Mouse (Mus musculus) urinary bladder, postnatal 14 days (tissue): ENCODE measurements at regions not wholly inside any gene's neighbourhood (a gene's known extent, or its start where the extent isn't known, plus 50 kb on each side); places are given as distances from the start of the nearest gene placed in this dataset.
"Not testable (repeated sequence)": the region's sequence is repeated elsewhere in the genome, so short reads cannot be mapped to it uniquely, and the experiment has no call there.

ENCODE experiments used
- DNase-seq: peaks from one replicate; pipeline ENCODE4 v3.0.0; 2021; ENCODE audit warnings: low spot score

GRCm38 (mm10) chr10:119146342-119146741 is 93.5 kb downstream of the Cand1 start:
- no peak for DNase-seq

DNA sequence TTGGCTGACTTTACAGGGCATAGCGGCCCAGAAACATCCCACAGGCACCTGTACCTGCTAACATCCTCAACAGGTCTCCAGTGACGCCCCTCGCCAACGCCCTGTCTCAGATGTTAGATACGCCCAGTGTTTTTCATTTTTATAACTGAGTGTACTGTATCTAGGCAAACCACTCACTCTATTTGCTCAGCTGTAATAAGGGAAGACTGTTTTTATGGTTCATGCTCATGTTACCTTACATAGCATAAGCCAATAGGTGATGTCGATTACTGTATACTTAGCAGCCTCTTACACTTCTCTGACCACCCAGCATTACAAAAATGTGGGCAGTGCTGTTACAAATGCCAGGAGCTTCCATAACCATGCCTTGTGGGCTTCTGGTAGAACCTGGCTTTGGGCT is 97.0 kb downstream of the Cand1 start:
- no peak for DNase-seq

DNA sequence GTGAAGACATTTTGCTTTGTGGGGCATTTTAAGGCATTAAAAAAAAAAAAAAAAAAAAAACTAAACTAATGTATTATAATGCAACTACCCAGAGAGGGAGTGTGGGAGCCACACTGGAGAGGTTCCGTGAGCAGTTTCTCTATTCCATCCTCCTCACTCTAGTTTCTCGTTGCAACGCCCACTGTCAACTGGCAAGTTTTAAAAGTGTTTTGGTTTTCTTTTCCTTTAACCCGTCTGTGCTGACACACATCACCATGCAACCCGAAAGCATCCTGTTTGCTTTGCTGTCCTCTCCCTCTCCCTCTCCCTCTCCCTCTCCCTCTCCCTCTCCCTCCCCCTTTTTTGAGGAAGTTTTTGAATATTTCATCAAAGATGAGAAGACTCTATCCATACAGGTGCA is 97.5 kb downstream of the Cand1 start:
- DNase-seq, result no peak

DNA sequence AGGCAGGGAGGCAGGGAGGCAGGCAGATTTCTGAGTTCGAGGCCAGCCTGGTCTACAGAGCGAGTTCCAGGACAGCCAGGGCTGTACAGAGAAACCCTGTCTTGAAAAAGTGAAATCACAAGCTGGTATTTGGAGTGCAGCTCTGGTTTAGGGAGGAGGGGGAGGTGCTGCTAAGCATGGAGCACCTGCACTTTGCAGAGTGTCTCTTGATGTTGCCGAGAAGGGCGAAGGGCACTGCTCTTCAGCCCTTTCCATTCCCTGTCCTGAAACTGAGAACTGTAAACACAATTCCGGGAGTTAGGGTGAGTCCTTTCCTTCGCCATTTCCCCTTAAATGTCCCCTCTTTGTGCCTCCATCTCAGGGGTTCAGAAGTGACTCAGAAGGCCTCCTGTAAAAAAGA is 101.6 kb downstream of the Cand1 start:
- DNase-seq, result no peak

GRCm38 (mm10) chr10:119135489-119135924 is 104.3 kb downstream of the Cand1 start:
- DNase-seq, result no peak

DNA sequence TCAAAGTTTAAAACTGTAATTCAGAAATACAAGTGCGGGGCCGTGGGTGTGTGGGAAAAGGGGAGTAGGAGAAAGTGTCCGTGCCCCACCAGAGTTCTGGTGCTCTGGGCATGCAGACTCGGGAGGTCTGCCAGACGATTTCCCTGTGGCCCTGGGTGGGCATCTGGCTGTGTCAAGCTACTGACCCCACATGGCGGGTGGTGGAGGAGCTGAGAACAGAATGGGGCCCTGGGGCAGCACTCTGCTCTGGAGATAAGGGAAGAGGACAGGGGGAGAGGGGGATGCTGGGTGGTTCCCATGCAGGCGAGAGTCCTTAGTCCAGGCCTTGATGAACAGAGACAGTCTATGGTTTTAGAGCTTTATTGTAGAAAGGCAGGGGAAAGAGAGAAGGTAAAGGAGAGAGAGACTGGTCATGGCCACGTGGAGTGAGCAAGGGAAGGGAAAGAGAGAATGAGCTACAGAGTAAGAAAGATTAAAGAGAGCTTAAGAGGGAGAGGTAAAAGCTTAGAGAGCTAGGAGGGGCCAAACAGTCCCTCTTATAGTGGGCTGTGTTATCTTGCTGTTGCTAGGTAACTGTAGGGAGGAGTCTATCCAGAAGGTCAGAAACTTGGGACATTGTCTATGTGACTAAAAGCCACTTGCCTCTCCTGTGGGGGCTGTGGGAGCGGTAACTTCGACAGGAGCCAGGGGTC is 104.9 kb downstream of the Cand1 start:
- DNase-seq, result no peak

DNA sequence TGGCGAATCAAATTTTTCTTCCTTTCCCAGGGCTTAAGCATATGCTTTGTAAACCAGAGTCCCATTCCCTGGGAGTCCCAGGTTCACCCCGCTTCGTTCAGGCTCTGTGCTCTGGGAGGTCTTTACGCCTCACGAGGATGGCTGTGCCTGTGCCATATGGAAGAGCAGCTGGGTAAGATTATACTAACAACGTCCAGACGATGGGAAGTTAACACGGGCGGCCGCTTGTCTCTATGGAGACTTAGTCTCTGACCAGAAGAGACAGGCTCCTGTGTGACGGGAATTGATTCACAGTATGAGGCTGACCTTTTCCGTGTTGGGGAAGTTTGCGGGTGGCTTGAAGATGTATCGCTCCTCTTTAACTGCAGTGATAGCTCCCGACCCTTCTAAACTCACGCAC is 107.9 kb downstream of the Cand1 start:
- DNase-seq, result no peak

DNA sequence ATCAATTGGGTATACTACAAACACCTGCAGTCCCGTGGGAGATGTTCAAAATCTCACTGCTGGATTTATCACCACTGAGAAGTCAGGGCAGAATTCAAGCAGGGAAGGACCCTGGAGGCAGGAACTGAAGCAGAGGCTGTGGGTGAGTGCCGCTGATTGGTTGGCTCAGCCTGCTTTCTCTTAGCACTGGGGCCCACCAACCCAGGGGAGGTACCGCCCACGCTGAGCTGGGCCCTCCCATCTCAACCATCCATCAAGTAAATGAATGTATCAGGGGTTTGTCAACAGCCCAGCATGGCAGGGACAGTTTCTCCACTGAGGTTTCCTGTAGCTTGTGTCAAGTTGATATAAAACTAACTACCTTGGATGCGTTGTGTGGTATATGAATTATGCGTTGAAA is 109.2 kb downstream of the Cand1 start:
- no peak for DNase-seq

- no peak for DNase-seq
Measured at GRCm38 (mm10) chr10:119128035-119128434, 111.8 kb downstream of the Cand1 start.

- no peak for DNase-seq
Measured at GRCm38 (mm10) chr10:119123517-119123916, 116.3 kb downstream of the Cand1 start.

DNA sequence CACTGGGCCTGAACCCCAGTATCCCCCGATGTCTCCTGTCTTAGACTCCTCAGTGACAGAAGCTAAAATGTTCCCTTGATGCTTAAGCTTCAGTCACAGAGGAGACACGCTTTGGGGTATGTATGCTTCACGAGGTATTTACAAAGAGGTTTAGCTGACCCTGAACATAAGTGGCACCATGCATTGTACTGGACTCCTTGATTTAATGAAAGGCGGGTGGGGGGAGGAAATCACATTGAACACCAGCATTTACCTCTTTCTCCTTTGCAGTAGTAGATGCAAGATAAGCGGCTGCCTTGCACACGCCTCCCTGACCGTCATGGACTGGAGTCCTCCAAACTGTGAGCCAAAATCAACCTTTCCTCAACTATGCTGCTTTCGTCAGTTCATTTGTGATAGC is 117.5 kb downstream of the Cand1 start:
- no peak for DNase-seq

DNA sequence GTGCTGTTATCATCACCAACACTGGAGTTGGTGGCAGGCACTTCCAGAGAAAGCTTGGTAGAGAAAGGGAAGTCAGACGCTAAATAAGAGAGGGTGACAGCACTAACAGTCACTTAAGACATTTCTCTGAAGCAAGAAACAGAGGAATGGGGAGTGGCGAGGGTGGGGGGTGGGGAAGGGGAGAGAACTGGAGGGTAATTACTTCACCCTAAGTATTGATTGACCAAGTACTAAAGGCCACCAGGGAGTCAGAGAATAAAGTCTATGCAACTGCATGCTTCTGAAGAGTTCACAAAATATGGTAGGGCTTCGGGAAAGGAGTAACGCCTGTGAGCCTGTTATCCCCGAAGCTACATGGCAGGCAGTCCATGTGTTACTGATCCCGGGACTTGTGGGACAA is 118.3 kb downstream of the Cand1 start:
- no peak for DNase-seq

GRCm38 (mm10) chr10:119116843-119117390 is 122.9 kb downstream of the Cand1 start:
- no peak for DNase-seq

- not testable (repeated sequence) for DNase-seq
Measured at GRCm38 (mm10) chr10:119115200-119115599, 124.7 kb downstream of the Cand1 start.

DNA sequence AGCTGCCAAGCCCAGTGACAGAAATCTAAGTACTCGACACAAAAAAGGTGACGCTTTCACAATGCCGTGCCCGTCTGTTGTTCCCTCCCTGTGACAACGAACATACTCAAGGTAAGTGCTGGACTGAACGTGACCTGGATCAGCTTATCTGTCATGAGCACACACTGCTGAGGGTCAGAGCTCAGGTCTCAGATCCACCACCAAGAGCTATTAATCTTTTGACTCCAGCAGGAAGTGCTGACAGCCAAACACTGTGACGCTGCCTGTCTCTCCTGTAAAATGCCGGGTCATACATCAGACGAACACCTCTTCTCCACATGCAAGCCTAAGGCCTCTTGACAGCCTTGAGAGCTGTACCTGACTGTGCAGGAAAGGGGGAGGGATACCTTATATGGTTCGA is 125.2 kb downstream of the Cand1 start:
- no peak for DNase-seq

DNA sequence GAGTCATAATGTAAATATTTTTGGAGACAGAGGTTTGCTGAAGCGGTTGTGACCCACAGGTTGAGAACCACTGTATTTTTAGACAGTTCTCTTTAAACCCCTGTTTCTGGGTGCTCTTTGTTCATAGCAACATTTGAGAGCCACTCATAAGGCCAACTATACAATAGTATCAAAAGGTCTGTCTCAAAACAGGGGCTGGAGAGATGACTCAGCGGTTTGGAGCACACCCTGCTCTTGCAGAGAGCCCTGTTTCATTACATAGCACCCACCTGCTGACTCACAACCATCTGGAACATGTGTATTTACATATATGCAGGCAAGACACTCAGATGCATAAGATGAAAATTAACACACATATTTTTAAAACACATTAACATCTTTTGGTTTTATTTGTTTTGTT is 128.0 kb downstream of the Cand1 start:
- DNase-seq, result no peak

DNA sequence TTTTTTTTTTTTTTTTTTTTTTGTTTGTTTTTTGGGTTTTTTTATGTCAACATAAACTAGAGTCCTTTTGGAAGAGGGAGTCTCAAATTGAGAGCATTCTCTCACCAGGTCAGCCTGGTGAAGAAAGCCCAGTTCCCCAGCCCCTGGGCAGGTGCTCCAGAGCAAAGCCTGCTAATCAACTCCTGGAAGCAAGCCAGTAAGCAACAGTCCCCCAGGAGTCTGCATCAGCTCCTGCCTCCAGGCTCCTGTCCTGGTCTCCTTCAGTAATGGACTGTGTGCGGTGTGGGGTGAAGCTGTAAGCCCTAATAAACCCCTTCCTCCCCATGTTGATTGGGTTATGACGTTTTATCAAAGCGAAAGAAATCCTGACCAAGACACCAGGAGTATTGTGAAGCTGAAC is 128.4 kb downstream of the Cand1 start:
- no peak for DNase-seq

DNA sequence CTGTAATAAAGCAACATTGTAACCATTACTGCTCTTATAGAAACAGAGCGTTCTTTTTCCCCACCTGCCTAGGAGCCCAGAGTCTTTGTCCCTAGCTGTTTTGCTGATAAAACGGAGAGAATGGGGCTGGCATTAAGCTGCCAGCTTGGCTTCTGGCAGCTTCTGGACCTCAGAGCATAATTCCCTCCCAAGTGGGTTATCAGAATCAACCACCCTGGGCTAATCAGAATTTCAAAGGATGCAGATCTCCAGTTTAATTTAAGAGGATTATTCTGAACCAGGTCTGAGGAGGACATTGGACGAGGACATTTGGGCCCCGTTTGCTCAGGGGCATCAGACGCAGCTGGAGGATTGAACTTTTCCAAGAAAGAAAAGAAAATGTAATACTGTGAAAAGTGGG is 129.2 kb downstream of the Cand1 start:
- DNase-seq, result no peak

- DNase-seq, result no peak
Measured at GRCm38 (mm10) chr10:119109207-119109606, 130.6 kb downstream of the Cand1 start.

DNA sequence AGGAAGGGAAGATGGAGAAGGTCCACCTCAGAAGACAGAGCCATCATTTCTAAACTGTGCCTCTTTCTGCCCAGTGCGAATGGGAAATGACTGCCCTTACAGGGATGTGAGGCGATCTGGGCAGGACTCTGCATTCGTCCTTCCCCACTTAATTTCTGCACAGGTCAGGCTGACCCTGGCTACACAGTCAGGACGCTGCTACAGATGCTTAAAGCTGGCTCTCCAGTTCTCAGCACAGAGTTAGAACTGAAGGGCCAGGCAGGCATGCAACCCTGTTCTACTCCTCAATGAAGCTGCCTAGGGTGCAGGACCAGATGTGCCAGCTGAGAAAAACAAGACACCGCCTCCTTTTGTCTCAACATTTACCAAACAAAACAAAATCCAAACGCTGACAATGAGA is 132.1 kb downstream of the Cand1 start:
- DNase-seq, result no peak

GRCm38 (mm10) chr10:119106105-119106504 is 133.8 kb downstream of the Cand1 start:
- DNase-seq, result no peak

DNA sequence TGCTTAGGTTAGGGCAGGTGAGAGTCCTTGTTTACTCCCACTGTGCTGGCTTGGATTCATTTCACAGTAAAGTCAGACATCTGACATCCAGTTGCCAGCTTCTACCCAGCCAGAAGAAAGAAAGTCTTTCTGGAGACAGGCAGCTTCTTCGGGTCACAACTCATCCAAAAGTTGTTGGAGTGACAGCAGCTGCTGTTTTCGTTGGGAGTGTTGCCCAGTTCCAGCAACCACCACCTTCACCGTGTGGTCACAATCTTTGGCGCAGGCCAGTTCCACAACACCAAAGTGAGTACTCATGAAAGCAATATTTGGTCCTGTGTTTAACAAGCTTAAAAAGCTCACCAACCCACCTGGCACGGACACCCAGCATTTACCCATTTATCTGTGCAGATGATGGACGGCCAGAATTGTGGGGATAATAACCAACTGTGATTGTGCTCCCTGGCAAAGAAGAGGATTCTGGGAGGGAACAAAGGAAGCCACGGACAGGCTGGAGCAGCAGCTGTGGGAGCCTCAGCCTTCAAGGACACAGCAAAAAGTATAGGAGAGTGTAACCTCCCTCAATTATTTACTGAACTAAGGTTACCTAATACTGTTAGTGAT is 134.5 kb downstream of the Cand1 start:
- DNase-seq, result no peak

GRCm38 (mm10) chr10:119100511-119100910 is 139.3 kb downstream of the Cand1 start:
- DNase-seq, result no peak
